Mouse (Mus musculus) layer of hippocampus, postnatal 25 days (tissue): ENCODE data around the gene Epp13. TPM values are rescaled to one million over a fixed set of nuclear protein-coding genes. Genes with fewer than 3 reads are reported as not detected.
"Not testable (repeated sequence)": the region's sequence is repeated elsewhere in the genome, so short reads cannot be mapped to it uniquely, and the experiment has no call there.

Experiments
- DNase-seq, 2 experiments: peaks; one replicate each; pipeline ENCODE4 v3.0.0; 2022; ENCODE audit warnings: mixed read lengths in 2 of 2, low spot score in 1 of 2; ENCODE audit errors: extremely low spot score in 1 of 2
- total RNA-seq, 2 experiments: library from RNA; stranded (reverse); gene quantifications; 2 replicates each; pipeline ENCODE4 v1.2.3; 2021

Gene Epp13
- not detected for total RNA-seq

GRCm38 (mm10) chr7:6252410-6252809, at the start of gene Epp13:
Gene Epp13, plus strand, starts transcription at chr7:6252710.
- DNase-seq: no peak

- no peak for DNase-seq
Observed at GRCm38 (mm10) chr7:6204200-6204599, 48.3 kb upstream of the Epp13 start.

GRCm38 (mm10) chr7:6213144-6213543, 39.4 kb upstream of the Epp13 start:
- peak in 1 of 2 experiments; percentile 52 for DNase-seq

GRCm38 (mm10) chr7:6214691-6215090, 37.8 kb upstream of the Epp13 start:
- DNase-seq: not testable (repeated sequence)

- no peak for DNase-seq
Observed at GRCm38 (mm10) chr7:6220147-6220546, 32.4 kb upstream of the Epp13 start.

- DNase-seq: no peak
Observed at GRCm38 (mm10) chr7:6221978-6222377, 30.5 kb upstream of the Epp13 start, which contains the start of gene Zscan5b. Gene Zscan5b, plus strand, starts transcription at chr7:6222278.

- peak in 1 of 2 experiments; percentile 25 for DNase-seq
Observed at GRCm38 (mm10) chr7:6228491-6228890, 24.0 kb upstream of the Epp13 start.

- no peak for DNase-seq
Observed at GRCm38 (mm10) chr7:6239787-6240186, 12.7 kb upstream of the Epp13 start.

GRCm38 (mm10) chr7:6240841-6241425, 11.6 kb upstream of the Epp13 start:
- DNase-seq: peak; percentile 19 to 49

- no peak for DNase-seq
Observed at GRCm38 (mm10) chr7:6244361-6245292, 7.9 kb upstream of the Epp13 start.

GRCm38 (mm10) chr7:6254451-6254850, 1.9 kb downstream of the Epp13 start:
- DNase-seq: no peak

- no peak for DNase-seq
Observed at GRCm38 (mm10) chr7:6257386-6257785, 4.9 kb downstream of the Epp13 start.

- DNase-seq: no peak
Observed at GRCm38 (mm10) chr7:6258232-6259220, 6.0 kb downstream of the Epp13 start.

- DNase-seq: not testable (repeated sequence)
Observed at GRCm38 (mm10) chr7:6260004-6260403, 7.5 kb downstream of the Epp13 start.

- no peak for DNase-seq
Observed at GRCm38 (mm10) chr7:6262120-6262519, 9.6 kb downstream of the Epp13 start.

- DNase-seq: no peak
Observed at GRCm38 (mm10) chr7:6262984-6263383, 10.5 kb downstream of the Epp13 start.

- no peak for DNase-seq
Observed at GRCm38 (mm10) chr7:6265695-6266094, 13.2 kb downstream of the Epp13 start.

GRCm38 (mm10) chr7:6277906-6278305, 25.4 kb downstream of the Epp13 start:
- DNase-seq: no peak

- DNase-seq: peak; percentile 47 to 89
Observed at GRCm38 (mm10) chr7:6282749-6283148, 30.2 kb downstream of the Epp13 start.

GRCm38 (mm10) chr7:6283451-6284075, 31.1 kb downstream of the Epp13 start:
- peak; percentile 57 to 69 for DNase-seq
